Mouse (Mus musculus) ES-Bruce4 (cell line): Measurements from ENCODE around the gene Tnrc6a. TPM values are rescaled to one million over a fixed set of nuclear protein-coding genes. Genes with fewer than 3 reads are reported as not detected.
A peak's percentile ranks its signal among the peaks of the same experiment; 100 is the strongest.

ENCODE experiments used
- H3K27ac ChIP-seq: 2 replicates; pipeline ENCODE4 v1.5.1; 2012; ENCODE audit warnings: low read length, inconsistent platforms; ENCODE audit not compliant: insufficient read depth
- H3K27me3 ChIP-seq: 2 replicates; pipeline ENCODE4 v1.6.1; 2012; ENCODE audit warnings: mild to moderate bottlenecking, low read length, inconsistent platforms; ENCODE audit not compliant: control insufficient read depth, poor library complexity, insufficient read depth, severe bottlenecking
- H3K36me3 ChIP-seq: 2 replicates; pipeline ENCODE4 v1.6.1; 2012; ENCODE audit warnings: inconsistent platforms, mild to moderate bottlenecking, low read length, moderate library complexity; ENCODE audit not compliant: control insufficient read depth, poor library complexity, insufficient read depth, severe bottlenecking
- H3K4me1 ChIP-seq: one replicate; pipeline ENCODE4 v1.8.1; 2011; ENCODE audit warnings: low read length; ENCODE audit not compliant: control insufficient read depth, insufficient read depth
- H3K4me3 ChIP-seq: 2 replicates; pipeline ENCODE4 v1.5.1; 2011; ENCODE audit warnings: low read depth, mild to moderate bottlenecking, low read length
- H3K9ac ChIP-seq: 2 replicates; pipeline ENCODE4 v1.6.1; 2012; ENCODE audit warnings: low read depth, mild to moderate bottlenecking, inconsistent platforms; ENCODE audit not compliant: poor library complexity, severe bottlenecking
- H3K9me3 ChIP-seq: replicated peaks from 2 replicates; pipeline ENCODE4 v1.6.1; 2012; ENCODE audit warnings: mild to moderate bottlenecking, low read length, inconsistent platforms; ENCODE audit not compliant: control insufficient read depth, poor library complexity, insufficient read depth, severe bottlenecking
- CTCF ChIP-seq: IDR thresholded peaks from one replicate; pipeline ENCODE4 v1.8.1; 2011; ENCODE audit warnings: low read depth, low read length
- EP300 ChIP-seq: IDR thresholded peaks from 2 replicates; pipeline ENCODE4 v1.6.1; 2011; ENCODE audit warnings: low read depth, low read length; ENCODE audit not compliant: insufficient read depth
- POLR2A ChIP-seq: IDR thresholded peaks from one replicate; pipeline ENCODE4 v1.8.1; 2011; ENCODE audit warnings: low read length; ENCODE audit not compliant: insufficient read depth
- polyA plus RNA-seq: library from polyadenylated mRNA; stranded (reverse); fragments of >200 nt; gene quantifications from 2 replicates; pipeline ENCODE4 v1.2.4, GENCODE M21; 2011; ENCODE audit warnings: low read depth; ENCODE audit not compliant: missing spikeins, insufficient read depth, insufficient read length

Tnrc6a gene
- polyA plus RNA-seq, 1 experiment: 119 TPM

DNA sequence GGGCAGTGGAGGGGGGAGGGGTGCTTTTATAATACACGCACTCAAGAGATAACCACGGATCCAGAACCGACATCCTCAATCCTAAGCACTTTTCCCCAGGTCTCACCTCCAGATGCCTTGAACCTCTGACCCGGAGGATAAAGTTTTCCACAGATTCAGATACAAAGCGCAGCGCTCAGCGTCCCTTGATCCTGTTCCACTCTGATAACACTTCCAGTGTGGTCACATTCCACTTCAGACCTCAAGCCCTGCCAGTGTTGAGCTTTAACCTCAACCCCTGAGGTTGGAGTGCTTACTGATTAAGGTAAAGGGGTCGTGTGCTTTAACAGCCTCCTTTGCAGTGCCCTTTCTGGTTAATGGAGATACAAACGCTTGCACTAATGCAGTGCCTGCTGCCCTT, 86.2 kb downstream of the Tnrc6a start:
- Histone ChIP-seq H3K4me1 (peaks cover 5% of the 10 kb centered on the region), H3K9me3 (no peaks in the 10 kb centered on the region), H3K27me3 (no peaks in the 10 kb centered on the region), H3K9ac (peak overlapping the region; percentile 4; the same call in 1 of the 2 replicates), H3K27ac (peak overlapping the region; percentile 90), H3K4me3 (peak overlapping the region; percentile 10; the same call in 1 of the 2 replicates), H3K36me3 (no peaks in the 10 kb centered on the region)
- TF ChIP-seq CTCF: no peak

DNA sequence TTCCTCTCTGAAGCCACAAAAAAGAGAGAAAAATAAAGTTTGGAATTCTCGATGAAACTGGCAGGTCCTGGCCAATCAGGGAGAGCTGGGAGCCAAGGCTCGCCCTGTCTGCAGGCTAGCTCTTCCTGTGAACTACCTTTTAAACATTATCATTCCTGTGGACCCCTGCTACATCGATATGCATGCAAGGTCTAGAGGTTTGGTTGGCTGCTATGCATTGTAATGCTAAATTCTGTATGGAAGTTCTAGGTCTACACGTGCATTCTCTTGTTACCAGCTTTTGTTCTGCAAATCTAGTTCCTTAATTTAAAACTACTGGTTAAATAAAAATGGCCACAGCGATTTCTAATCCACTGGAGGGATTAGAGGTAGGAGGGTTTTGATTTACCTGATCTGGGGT, 87.8 kb downstream of the Tnrc6a start:
- H3K9ac ChIP-seq: 0 out of 2 replicates have a peak overlapping the region, but pooled peaks have one; percentile 4
- H3K4me3 ChIP-seq: no peak overlapping the region
- no peaks in the 10 kb centered on the region for H3K27me3 ChIP-seq
- no peaks in the 10 kb centered on the region for H3K9me3 ChIP-seq
- peak overlapping the region; percentile 90 for H3K27ac ChIP-seq
- TF ChIP-seq POLR2A: no peak
- TF ChIP-seq CTCF: no peak
- TF ChIP-seq EP300: peak; percentile 53; the same call in 1 of the 2 replicates
- peaks cover 6% of the 10 kb centered on the region for H3K4me1 ChIP-seq
- no peaks in the 10 kb centered on the region for H3K36me3 ChIP-seq

DNA sequence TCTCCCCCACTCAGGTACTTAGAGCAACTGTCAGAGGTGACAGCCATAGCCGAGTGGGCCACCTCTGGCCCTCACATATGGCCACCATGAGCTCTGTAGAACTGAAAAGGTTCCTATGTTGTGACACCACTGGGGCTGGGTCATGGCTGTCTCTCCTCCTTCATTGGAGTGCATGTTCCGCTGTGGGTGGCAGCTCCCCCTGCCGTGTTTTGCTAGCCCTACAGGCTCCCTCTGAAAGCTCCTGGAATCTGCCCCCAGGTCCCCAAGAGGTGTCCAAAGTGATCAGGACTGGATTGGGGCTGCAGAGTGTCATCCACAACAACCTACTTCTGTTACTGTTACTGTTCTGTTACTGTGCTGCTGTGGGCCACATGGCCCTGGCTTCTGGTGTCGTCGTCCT, 88.6 kb downstream of the Tnrc6a start:
- H3K9me3 ChIP-seq: no peaks in the 10 kb centered on the region
- H3K4me3 ChIP-seq: no peak overlapping the region
- H3K27me3 ChIP-seq: no peaks in the 10 kb centered on the region
- H3K9ac ChIP-seq: no peak overlapping the region
- TF ChIP-seq CTCF (peak; percentile 7), POLR2A (no peak), EP300 (no peak)
- no peaks in the 10 kb centered on the region for H3K36me3 ChIP-seq
- peak overlapping the region; percentile 29 for H3K27ac ChIP-seq
- H3K4me1 ChIP-seq: peaks cover 7% of the 10 kb centered on the region

DNA sequence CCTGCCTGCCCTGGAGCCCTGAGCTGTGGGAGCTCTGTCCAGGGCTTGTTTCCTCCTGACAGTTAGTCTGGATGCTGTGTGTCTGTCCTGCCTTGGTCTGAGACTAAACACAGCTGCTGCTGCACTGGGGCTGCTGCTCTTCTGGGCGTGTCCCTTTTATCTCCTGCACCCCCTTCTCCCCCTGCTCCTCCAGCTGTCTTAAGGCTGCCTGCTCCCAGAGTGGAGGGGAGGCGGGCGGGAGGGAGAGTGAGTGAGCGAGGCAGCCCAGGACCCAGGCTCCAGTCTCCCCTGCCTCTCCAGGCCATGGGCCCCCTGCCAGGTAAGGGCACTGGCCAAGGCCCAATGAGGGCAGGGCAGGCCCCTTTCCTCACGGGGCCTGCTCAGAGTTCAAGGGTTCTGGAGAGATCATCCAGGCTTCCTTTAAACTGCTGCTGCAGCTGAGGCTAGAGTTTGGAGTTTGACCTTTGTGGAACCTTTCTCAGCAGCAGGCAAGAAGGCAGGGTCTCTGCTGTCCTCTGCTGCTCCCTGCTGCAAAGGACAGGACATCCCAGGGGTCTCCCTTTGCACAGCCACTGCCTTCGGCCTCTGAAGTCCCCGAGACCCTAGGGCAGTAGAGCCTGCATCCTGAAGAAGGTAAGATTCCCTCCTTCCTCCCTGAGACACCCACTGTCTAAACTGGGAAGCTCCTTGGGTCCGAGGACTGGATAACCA, 90.8 kb downstream of the Tnrc6a start, which contains the start of gene Slc5a11:
Slc5a11 (plus strand) TSS at position 416 of the 711 bp plus-strand sequence.
- Histone ChIP-seq H3K36me3 (no peaks in the 10 kb centered on the region), H3K27me3 (no peaks in the 10 kb centered on the region), H3K9me3 (no peaks in the 10 kb centered on the region), H3K4me3 (peak within 1 kb of the TSS; percentile 16), H3K27ac (peak within 1 kb of the TSS; percentile 91), H3K9ac (peak within 1 kb of the TSS; percentile 45), H3K4me1 (peaks cover 10% of the 10 kb centered on the region)
- TF ChIP-seq POLR2A (no peak), CTCF (no peak), EP300 (peak; percentile 82)

DNA sequence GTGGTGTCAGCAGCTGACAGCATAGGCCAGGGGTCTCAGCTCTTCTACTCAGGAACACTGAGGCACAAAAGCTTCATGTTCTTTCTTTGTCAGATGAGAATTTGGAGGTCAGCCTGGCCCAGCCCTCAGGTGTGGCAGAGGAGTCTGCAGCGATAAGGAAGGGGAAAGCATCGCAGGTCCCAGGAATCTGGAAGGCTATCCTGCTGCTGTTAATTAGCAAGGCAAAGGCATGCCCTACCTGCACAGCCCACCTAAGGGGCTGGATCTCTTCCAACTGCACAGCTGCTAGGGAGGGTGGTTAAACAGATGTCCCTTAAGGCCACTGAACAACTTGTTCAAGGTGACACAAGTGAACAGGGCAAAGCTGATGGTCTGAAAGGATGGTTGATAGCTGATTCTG, 91.5 kb downstream of the Tnrc6a start:
- Histone ChIP-seq H3K4me3 (peak overlapping the region; percentile 16), H3K36me3 (no peaks in the 10 kb centered on the region), H3K27ac (peak overlapping the region; percentile 91), H3K9me3 (no peaks in the 10 kb centered on the region), H3K9ac (peak overlapping the region; percentile 45; the same call in 1 of the 2 replicates), H3K4me1 (peaks cover 13% of the 10 kb centered on the region), H3K27me3 (no peaks in the 10 kb centered on the region)
- peak; percentile 93 for TF ChIP-seq EP300
- TF ChIP-seq POLR2A: no peak
